Mouse (Mus musculus): ENCODE measurements around the gene Oxsr1. TPM values are rescaled to one million over a fixed set of nuclear protein-coding genes. Genes with fewer than 3 reads are reported as not detected.
A peak's percentile ranks its signal among the peaks of the same experiment; 100 is the strongest.

Gene Oxsr1
- polyA plus RNA-seq, 1 experiment from 2014 or later, result 12.1 TPM

- peaks cover 23% of the 10 kb centered on the region for H3K27me3 ChIP-seq (replicated peaks; ENCODE audit: low read depth, poor library complexity, severe bottlenecking)
- H3K9me3 ChIP-seq, result no peaks in the 10 kb centered on the region
- H3K4me1 ChIP-seq, result peaks cover 7% of the 10 kb centered on the region
- WGBS, result 72% methylated on average over 10 of the region's 10 CpGs
- no peaks in the 10 kb centered on the region for H3K36me3 ChIP-seq (replicated peaks)
- no peak for DNase-seq (ENCODE audit: low spot score)
- no peak overlapping the region for H3K4me3 ChIP-seq
- no peak overlapping the region for H3K27ac ChIP-seq (replicated peaks)
Observed at GRCm38 (mm10) chr9:119334324-119334723, 12.1 kb upstream of the Oxsr1 start.

- 90% methylated on average over 15 of the region's 15 CpGs for WGBS
- no peak overlapping the region for H3K4me3 ChIP-seq
- H3K4me1 ChIP-seq, result peaks cover 4% of the 10 kb centered on the region; the same call in 1 of the 2 replicates
- H3K27me3 ChIP-seq (replicated peaks; ENCODE audit: low read depth, poor library complexity, severe bottlenecking), result no peaks in the 10 kb centered on the region
- no peaks in the 10 kb centered on the region for H3K9me3 ChIP-seq
- DNase-seq (ENCODE audit: low spot score), result no peak
- no peaks in the 10 kb centered on the region for H3K36me3 ChIP-seq (replicated peaks)
- no peak overlapping the region for H3K27ac ChIP-seq (replicated peaks)
Observed at GRCm38 (mm10) chr9:119330186-119330963, 8.1 kb upstream of the Oxsr1 start.

- no peaks in the 10 kb centered on the region for H3K9me3 ChIP-seq
- H3K4me1 ChIP-seq, result peaks cover 3% of the 10 kb centered on the region
- 90% methylated on average over 3 of the region's 3 CpGs for WGBS
- no peak for DNase-seq (ENCODE audit: low spot score)
- no peaks in the 10 kb centered on the region for H3K36me3 ChIP-seq (replicated peaks)
- no peaks in the 10 kb centered on the region for H3K27me3 ChIP-seq (replicated peaks; ENCODE audit: low read depth, poor library complexity, severe bottlenecking)
- no peak overlapping the region for H3K4me3 ChIP-seq
- no peak overlapping the region for H3K27ac ChIP-seq (replicated peaks)
Observed at GRCm38 (mm10) chr9:119328488-119328887, 6.3 kb upstream of the Oxsr1 start.

GRCm38 (mm10) chr9:119324130-119324529, 1.9 kb upstream of the Oxsr1 start:
- Histone ChIP-seq H3K27me3 (replicated peaks; ENCODE audit: low read depth, poor library complexity, severe bottlenecking) (no peaks in the 10 kb centered on the region), H3K4me3 (no peak overlapping the region), H3K27ac (replicated peaks) (no peak overlapping the region), H3K4me1 (peaks cover 23% of the 10 kb centered on the region), H3K36me3 (replicated peaks) (no peaks in the 10 kb centered on the region), H3K9me3 (no peaks in the 10 kb centered on the region)
- no peak for DNase-seq (ENCODE audit: low spot score)
- WGBS, result 65% methylated on average over 1 of the region's 1 CpGs

GRCm38 (mm10) chr9:119323260-119323645, 1.0 kb upstream of the Oxsr1 start:
- WGBS, result 9% methylated on average over 9 of the region's 9 CpGs
- Histone ChIP-seq H3K4me3 (peak overlapping the region; percentile 92), H3K4me1 (peaks cover 23% of the 10 kb centered on the region)

GRCm38 (mm10) chr9:119321392-119322229, 616 bp downstream of the Oxsr1 start:
- Histone ChIP-seq H3K36me3 (replicated peaks) (peaks cover 5% of the 10 kb centered on the region; the same call in 1 of the 2 replicates), H3K4me1 (peaks cover 23% of the 10 kb centered on the region), H3K27ac (replicated peaks) (peak overlapping the region; percentile 99), H3K4me3 (peak overlapping the region; percentile 92), H3K27me3 (replicated peaks; ENCODE audit: low read depth, poor library complexity, severe bottlenecking) (no peaks in the 10 kb centered on the region), H3K9me3 (no peaks in the 10 kb centered on the region)
- DNase-seq (ENCODE audit: low spot score), result no peak
- WGBS, result under 1% methylated on average over 59 of the region's 59 CpGs

More at GRCm38 (mm10) chr9:119323260-119323645, 1.0 kb upstream of the Oxsr1 start:
- no peak for DNase-seq (ENCODE audit: low spot score)
- H3K9me3 ChIP-seq, result no peaks in the 10 kb centered on the region
- H3K36me3 ChIP-seq (replicated peaks), result peaks cover 2% of the 10 kb centered on the region; the same call in 1 of the 2 replicates
- peak overlapping the region; percentile 99 for H3K27ac ChIP-seq (replicated peaks)
- no peaks in the 10 kb centered on the region for H3K27me3 ChIP-seq (replicated peaks; ENCODE audit: low read depth, poor library complexity, severe bottlenecking)

- H3K36me3 ChIP-seq (replicated peaks), result peaks cover 5% of the 10 kb centered on the region; the same call in 1 of the 2 replicates
- DNase-seq (ENCODE audit: low spot score), result peak; percentile 15
- WGBS, result 12% methylated on average over 7 of the region's 7 CpGs
- H3K4me3 ChIP-seq, result peak overlapping the region; percentile 92
- no peaks in the 10 kb centered on the region for H3K9me3 ChIP-seq
- no peaks in the 10 kb centered on the region for H3K27me3 ChIP-seq (replicated peaks; ENCODE audit: low read depth, poor library complexity, severe bottlenecking)
- no peak overlapping the region; the same call in 1 of the 2 replicates for H3K27ac ChIP-seq (replicated peaks)
- H3K4me1 ChIP-seq, result peaks cover 23% of the 10 kb centered on the region
Observed at GRCm38 (mm10) chr9:119320946-119321345, 1.3 kb downstream of the Oxsr1 start.

GRCm38 (mm10) chr9:119320446-119320845, 1.8 kb downstream of the Oxsr1 start:
- 85% methylated on average over 7 of the region's 7 CpGs for WGBS
- Histone ChIP-seq H3K9me3 (no peaks in the 10 kb centered on the region), H3K36me3 (replicated peaks) (peaks cover 5% of the 10 kb centered on the region; the same call in 1 of the 2 replicates), H3K4me1 (peaks cover 23% of the 10 kb centered on the region), H3K4me3 (peak overlapping the region; percentile 92), H3K27ac (replicated peaks) (no peak overlapping the region), H3K27me3 (replicated peaks; ENCODE audit: low read depth, poor library complexity, severe bottlenecking) (no peaks in the 10 kb centered on the region)
- no peak for DNase-seq (ENCODE audit: low spot score)

GRCm38 (mm10) chr9:119318891-119319290, 3.3 kb downstream of the Oxsr1 start:
- WGBS, result 88% methylated on average over 1 of the region's 1 CpGs
- DNase-seq (ENCODE audit: low spot score), result no peak
- no peak overlapping the region for H3K27ac ChIP-seq (replicated peaks)

GRCm38 (mm10) chr9:119313096-119313495, 9.1 kb downstream of the Oxsr1 start:
- WGBS, result 93% methylated on average over 10 of the region's 10 CpGs
- Histone ChIP-seq H3K36me3 (replicated peaks) (peaks cover 2% of the 10 kb centered on the region; the same call in 1 of the 2 replicates), H3K27ac (replicated peaks) (no peak overlapping the region), H3K4me1 (no peaks in the 10 kb centered on the region), H3K9me3 (no peaks in the 10 kb centered on the region), H3K4me3 (no peak overlapping the region), H3K27me3 (replicated peaks; ENCODE audit: low read depth, poor library complexity, severe bottlenecking) (no peaks in the 10 kb centered on the region)
- no peak for DNase-seq (ENCODE audit: low spot score)

More at GRCm38 (mm10) chr9:119318891-119319290, 3.3 kb downstream of the Oxsr1 start:
- Histone ChIP-seq H3K9me3 (no peaks in the 10 kb centered on the region), H3K27me3 (replicated peaks; ENCODE audit: low read depth, poor library complexity, severe bottlenecking) (no peaks in the 10 kb centered on the region), H3K4me3 (no peak overlapping the region), H3K4me1 (peaks cover 23% of the 10 kb centered on the region), H3K36me3 (replicated peaks) (peaks cover 5% of the 10 kb centered on the region; the same call in 1 of the 2 replicates)

- Histone ChIP-seq H3K27ac (replicated peaks) (no peak overlapping the region), H3K36me3 (replicated peaks) (peaks cover 3% of the 10 kb centered on the region; the same call in 1 of the 2 replicates), H3K4me3 (no peak overlapping the region), H3K9me3 (no peaks in the 10 kb centered on the region), H3K27me3 (replicated peaks; ENCODE audit: low read depth, poor library complexity, severe bottlenecking) (no peaks in the 10 kb centered on the region), H3K4me1 (no peaks in the 10 kb centered on the region)
- no peak for DNase-seq (ENCODE audit: low spot score)
- WGBS, result 91% methylated on average over 1 of the region's 1 CpGs
Observed at GRCm38 (mm10) chr9:119309067-119309466, 13.2 kb downstream of the Oxsr1 start.

GRCm38 (mm10) chr9:119305863-119306262, 16.4 kb downstream of the Oxsr1 start:
- 91% methylated on average over 7 of the region's 7 CpGs for WGBS
- Histone ChIP-seq H3K27ac (replicated peaks) (no peak overlapping the region), H3K27me3 (replicated peaks; ENCODE audit: low read depth, poor library complexity, severe bottlenecking) (no peaks in the 10 kb centered on the region), H3K9me3 (no peaks in the 10 kb centered on the region), H3K36me3 (replicated peaks) (peaks cover 34% of the 10 kb centered on the region), H3K4me1 (no peaks in the 10 kb centered on the region), H3K4me3 (no peak overlapping the region)
- DNase-seq (ENCODE audit: low spot score), result no peak
